Mouse (Mus musculus): ENCODE results near the gene Zmym4. TPM values are rescaled to one million over a fixed set of nuclear protein-coding genes. Genes with fewer than 3 reads are reported as not detected.

The Zmym4 gene
- polyA plus RNA-seq, 1 experiment from 2014 or later, result 31.5 TPM

- Histone ChIP-seq H3K36me3 (replicated peaks) (peaks cover 36% of the 10 kb centered on the region), H3K4me3 (no peak overlapping the region), H3K27me3 (replicated peaks) (no peaks in the 10 kb centered on the region), H3K27ac (no peak overlapping the region), H3K4me1 (no peaks in the 10 kb centered on the region), H3K4me2 (no peak overlapping the region), H3K9me3 (no peaks in the 10 kb centered on the region), H3K9ac (no peak overlapping the region)
- no peak for ATAC-seq (replicated peaks)
- WGBS, result 57% methylated on average over 1 of the region's 1 CpGs
These were observed 82.0 kb downstream of the Zmym4 start for GRCm38 (mm10) chr4:126885953-126886352.

DNA sequence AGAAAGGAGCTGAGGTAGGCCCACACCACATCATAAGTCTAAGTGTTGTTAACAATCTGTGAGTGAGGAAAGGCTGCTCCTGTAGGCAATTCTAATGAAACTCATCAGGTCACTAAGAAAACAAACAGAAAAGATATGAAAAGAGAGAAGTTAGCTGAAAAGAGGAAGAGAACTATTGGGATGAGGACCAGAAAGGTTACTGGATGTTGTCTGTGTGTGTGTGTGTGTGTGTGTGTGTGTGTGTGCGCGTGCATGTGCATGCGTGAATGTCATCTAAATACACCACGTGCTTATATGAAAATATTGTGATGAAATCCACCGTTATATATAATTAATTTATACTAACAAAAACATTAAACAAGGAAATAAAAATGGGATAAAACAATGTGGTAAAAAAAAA lies 84.3 kb downstream of the Zmym4 start:
- Histone ChIP-seq H3K4me1 (no peaks in the 10 kb centered on the region), H3K4me3 (no peak overlapping the region), H3K9ac (no peak overlapping the region), H3K27me3 (replicated peaks) (no peaks in the 10 kb centered on the region), H3K4me2 (no peak overlapping the region), H3K9me3 (no peaks in the 10 kb centered on the region), H3K36me3 (replicated peaks) (peaks cover 22% of the 10 kb centered on the region), H3K27ac (no peak overlapping the region)
- WGBS, result 97% methylated on average over 5 of the region's 5 CpGs
- no peak for ATAC-seq (replicated peaks)

DNA sequence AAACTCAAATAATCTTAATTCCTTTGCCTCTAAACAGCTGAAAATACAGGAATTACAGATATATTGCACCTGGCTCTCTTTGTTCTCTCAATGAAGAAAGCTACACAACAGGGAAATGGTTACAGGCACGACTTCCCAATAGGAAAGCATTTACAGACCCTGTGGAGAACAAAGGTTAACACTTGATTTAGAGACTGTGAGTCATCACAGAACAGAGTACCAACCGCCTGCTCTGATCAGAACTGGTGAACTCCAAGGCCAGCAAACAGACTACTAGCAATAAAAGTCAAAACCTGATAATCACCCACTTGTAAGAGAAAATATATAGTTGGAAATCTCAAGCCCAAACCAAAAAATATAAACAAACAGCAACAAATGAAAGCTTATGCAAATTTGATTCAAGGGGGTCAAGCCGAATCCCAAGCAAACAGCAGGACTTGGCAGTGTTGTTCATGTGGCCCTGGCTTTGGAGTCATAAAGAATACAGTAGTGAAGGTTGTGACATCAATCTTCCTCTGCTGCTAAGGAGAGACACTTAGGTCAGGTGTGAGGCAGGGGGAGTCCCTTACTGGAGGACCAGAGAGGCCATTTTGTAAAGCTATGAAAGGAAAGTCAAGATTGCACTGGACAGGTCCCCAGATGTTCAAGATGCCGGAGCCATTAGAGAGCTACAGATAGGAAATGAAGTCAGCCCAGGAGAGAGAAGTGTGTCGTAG lies 88.2 kb downstream of the Zmym4 start:
- Histone ChIP-seq H3K27ac (no peak overlapping the region), H3K4me2 (no peak overlapping the region), H3K36me3 (replicated peaks) (peaks cover 26% of the 10 kb centered on the region), H3K4me3 (no peak overlapping the region), H3K9ac (no peak overlapping the region), H3K4me1 (no peaks in the 10 kb centered on the region), H3K27me3 (replicated peaks) (no peaks in the 10 kb centered on the region), H3K9me3 (no peaks in the 10 kb centered on the region)
- 86% methylated on average over 5 of the region's 5 CpGs for WGBS
- no peak for ATAC-seq (replicated peaks)

DNA sequence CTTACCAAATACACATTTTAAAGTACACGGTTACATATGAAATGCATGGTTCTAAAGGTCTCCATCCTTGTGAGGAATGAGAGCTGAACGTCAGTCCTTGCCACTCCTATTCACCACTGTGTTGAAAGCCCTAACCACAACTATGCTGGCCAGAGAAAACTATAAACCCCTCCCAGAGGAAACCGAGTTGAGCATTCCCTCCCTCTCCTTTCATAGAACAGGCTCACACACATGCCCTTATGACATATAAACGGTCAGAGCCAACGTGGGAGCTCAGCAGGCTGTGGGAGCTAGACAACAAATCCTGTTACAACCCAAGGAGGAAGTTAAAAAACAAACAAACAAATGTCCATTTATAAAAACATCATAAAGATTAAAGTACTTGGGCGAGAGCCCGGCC lies 95.2 kb downstream of the Zmym4 start:
- 84% methylated on average over 7 of the region's 7 CpGs for WGBS
- H3K4me1 ChIP-seq, result no peaks in the 10 kb centered on the region

DNA sequence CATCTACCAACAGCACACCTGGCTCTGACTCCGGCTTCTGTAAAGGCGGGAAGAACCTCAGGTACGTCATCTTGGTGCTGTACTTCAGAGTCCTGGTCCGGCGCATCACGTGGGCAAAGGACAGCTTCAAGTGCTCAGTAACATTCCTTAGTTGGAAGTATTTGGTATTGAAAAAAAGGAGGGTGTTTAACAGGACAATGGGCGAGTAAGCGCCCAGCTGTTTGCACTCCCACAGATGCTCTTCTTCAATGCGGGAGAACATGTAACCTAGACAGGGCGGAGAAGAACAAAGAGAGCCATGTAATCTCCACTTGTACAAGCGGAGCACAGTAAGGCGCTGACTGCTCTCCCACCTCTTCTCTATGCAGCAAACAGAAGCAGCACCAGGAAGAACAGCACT lies 99.2 kb downstream of the Zmym4 start:
- Histone ChIP-seq H3K27me3 (replicated peaks) (no peaks in the 10 kb centered on the region), H3K9me3 (no peaks in the 10 kb centered on the region), H3K4me2 (no peak overlapping the region), H3K9ac (no peak overlapping the region), H3K27ac (no peak overlapping the region), H3K36me3 (replicated peaks) (peaks cover 21% of the 10 kb centered on the region), H3K4me3 (no peak overlapping the region), H3K4me1 (no peaks in the 10 kb centered on the region)
- WGBS, result 88% methylated on average over 12 of the region's 12 CpGs
- ATAC-seq (replicated peaks), result no peak

More for the DNA sequence above, 95.2 kb downstream of the Zmym4 start:
- Histone ChIP-seq H3K4me2 (no peak overlapping the region), H3K9me3 (no peaks in the 10 kb centered on the region), H3K9ac (no peak overlapping the region), H3K4me3 (no peak overlapping the region), H3K27me3 (replicated peaks) (no peaks in the 10 kb centered on the region), H3K36me3 (replicated peaks) (peaks cover 25% of the 10 kb centered on the region), H3K27ac (no peak overlapping the region)
- ATAC-seq (replicated peaks), result no peak

GRCm38 (mm10) chr4:126861514-126862266 lies 106.2 kb downstream of the Zmym4 start:
- Histone ChIP-seq H3K4me2 (no peak overlapping the region), H3K36me3 (replicated peaks) (peaks cover 31% of the 10 kb centered on the region), H3K9me3 (no peaks in the 10 kb centered on the region), H3K27me3 (replicated peaks) (no peaks in the 10 kb centered on the region), H3K4me1 (no peaks in the 10 kb centered on the region), H3K4me3 (no peak overlapping the region), H3K27ac (no peak overlapping the region), H3K9ac (no peak overlapping the region)
- WGBS, result 83% methylated on average over 11 of the region's 11 CpGs
- ATAC-seq (replicated peaks), result no peak

DNA sequence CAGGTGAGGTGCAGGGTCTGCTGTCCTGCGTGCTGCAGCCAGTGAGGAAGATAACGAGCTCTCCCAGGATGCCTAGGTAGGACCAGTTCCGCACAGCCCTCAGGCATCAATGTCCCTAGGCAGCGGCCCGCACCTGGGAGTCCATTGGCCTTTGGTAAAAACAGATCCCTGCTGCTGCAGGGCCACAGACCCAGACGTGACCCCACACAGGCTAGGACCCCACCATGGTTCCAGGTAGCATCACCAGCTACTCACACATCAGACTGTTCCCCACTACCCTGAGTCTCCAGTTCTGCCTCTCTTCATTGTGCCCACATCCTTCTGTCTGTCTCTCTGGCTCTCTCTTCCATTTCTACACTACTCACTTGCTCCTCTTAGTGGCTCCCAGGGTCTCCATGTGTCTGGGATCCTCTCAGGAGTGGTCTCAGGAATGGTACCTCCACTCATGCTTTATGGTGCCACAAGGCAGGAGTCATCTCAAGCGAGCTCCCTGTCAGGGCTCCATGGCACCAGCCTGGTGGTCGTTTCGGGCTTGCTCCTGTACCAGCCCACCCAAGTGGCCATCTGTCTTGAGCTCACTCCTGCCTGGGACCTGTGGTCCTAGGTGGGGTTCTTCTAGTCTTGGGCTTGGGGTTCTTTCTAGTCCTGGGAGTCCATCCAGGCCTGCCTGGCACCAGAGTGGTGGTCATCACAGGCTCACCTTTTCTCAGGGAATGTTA lies 107.5 kb downstream of the Zmym4 start:
- Histone ChIP-seq H3K36me3 (replicated peaks) (peaks cover 24% of the 10 kb centered on the region), H3K4me2 (no peak overlapping the region), H3K27ac (no peak overlapping the region), H3K9me3 (no peaks in the 10 kb centered on the region), H3K4me3 (no peak overlapping the region), H3K27me3 (replicated peaks) (no peaks in the 10 kb centered on the region), H3K4me1 (no peaks in the 10 kb centered on the region), H3K9ac (no peak overlapping the region)
- ATAC-seq (replicated peaks), result no peak
- WGBS, result 90% methylated on average over 9 of the region's 9 CpGs

GRCm38 (mm10) chr4:126852971-126853370 lies 115.0 kb downstream of the Zmym4 start:
- ATAC-seq (replicated peaks), result no peak
- WGBS, result 73% methylated on average over 11 of the region's 11 CpGs
- H3K27me3 ChIP-seq (replicated peaks), result no peaks in the 10 kb centered on the region
- no peak overlapping the region for H3K9ac ChIP-seq
- no peaks in the 10 kb centered on the region for H3K4me1 ChIP-seq
- H3K36me3 ChIP-seq (replicated peaks), result peaks cover 20% of the 10 kb centered on the region
- H3K4me3 ChIP-seq, result no peak overlapping the region
- no peak overlapping the region for H3K27ac ChIP-seq
- H3K9me3 ChIP-seq, result no peaks in the 10 kb centered on the region
- no peak overlapping the region for H3K4me2 ChIP-seq

DNA sequence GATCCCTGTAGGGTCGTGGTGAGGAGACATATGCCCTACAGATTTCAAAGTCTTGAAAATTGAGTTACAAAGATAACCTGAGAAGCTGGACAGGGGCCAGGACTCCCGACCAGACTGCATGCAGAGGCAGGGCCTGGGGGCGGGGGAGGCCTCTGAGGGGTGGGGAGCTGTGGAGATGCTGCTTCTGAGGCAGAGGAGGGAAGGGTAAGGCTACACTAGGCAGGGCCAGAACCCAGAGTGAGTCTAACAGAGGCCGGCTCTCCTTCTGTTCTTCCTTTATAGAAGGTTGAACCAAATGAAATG lies 117.2 kb downstream of the Zmym4 start:
- Histone ChIP-seq H3K27ac (0 out of 2 replicates have a peak overlapping the region, but pooled peaks have one; percentile 20), H3K36me3 (replicated peaks) (peaks cover 22% of the 10 kb centered on the region), H3K9ac (no peak overlapping the region), H3K27me3 (replicated peaks) (no peaks in the 10 kb centered on the region), H3K4me3 (no peak overlapping the region), H3K4me1 (no peaks in the 10 kb centered on the region), H3K4me2 (no peak overlapping the region), H3K9me3 (no peaks in the 10 kb centered on the region)
- no peak for ATAC-seq (replicated peaks)
- 73% methylated on average over 4 of the region's 4 CpGs for WGBS

DNA sequence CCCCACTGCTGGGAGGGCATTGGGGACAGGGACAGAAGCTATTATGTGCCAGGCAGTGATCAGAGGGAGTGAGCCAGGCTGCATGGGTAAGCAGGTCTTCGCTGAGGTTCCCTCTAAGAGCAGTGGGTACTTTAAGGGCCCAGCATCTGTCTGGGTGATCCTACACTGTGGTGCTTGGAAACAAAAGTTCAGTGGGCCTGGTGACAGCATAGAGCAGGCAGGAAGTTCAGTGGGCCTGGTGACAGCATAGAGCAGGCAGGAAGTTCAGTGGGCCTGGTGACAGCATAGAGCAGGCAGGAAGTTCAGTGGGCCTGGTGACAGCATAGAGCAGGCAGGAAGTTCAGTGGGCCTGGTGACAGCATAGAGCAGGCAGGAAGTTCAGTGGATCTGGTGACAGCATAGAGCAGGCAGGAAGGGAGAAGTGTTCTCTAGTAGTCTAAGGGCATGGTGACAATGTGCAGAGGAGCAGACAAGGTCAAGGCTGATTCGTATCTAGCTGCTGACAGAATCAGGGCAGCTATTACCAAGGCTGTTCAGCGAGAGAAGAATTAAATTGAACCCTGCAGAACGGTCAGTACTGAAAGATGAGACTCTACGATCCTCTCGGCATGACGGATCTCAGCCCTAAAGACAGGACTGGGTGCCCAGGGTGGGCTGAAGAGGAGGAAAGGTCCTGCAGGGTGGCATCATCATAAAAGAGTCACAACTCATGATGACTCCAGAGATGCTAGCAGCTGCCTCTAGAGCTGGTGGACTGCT lies 117.7 kb downstream of the Zmym4 start:
- Histone ChIP-seq H3K4me2 (no peak overlapping the region), H3K4me1 (no peaks in the 10 kb centered on the region), H3K9me3 (no peaks in the 10 kb centered on the region), H3K27ac (0 out of 2 replicates have a peak overlapping the region, but pooled peaks have one; percentile 20), H3K27me3 (replicated peaks) (no peaks in the 10 kb centered on the region), H3K4me3 (no peak overlapping the region), H3K9ac (no peak overlapping the region), H3K36me3 (replicated peaks) (peaks cover 22% of the 10 kb centered on the region)
- ATAC-seq (replicated peaks), result no peak
- WGBS, result 84% methylated on average over 7 of the region's 7 CpGs

DNA sequence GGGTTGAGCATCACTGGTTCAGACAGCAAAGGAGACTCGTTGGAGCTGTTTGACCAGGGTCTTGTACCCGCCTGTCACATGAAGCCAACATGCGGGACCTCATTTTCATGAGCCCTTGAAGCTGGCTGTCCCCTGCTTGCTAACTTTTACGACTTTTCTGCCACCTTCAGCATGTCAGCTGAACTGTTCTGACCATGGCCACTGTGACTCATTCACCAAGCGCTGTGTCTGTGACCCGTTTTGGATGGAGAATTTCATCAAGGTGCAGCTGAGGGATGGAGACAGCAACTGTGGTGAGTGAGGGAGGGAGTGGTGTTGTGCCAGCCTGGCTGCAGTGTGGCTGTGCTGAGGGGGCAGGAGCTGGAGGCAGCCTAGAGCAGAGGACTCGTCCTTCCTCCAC lies 121.0 kb downstream of the Zmym4 start:
- no peak for ATAC-seq (replicated peaks)
- no peak overlapping the region for H3K9ac ChIP-seq
- H3K27ac ChIP-seq, result no peak overlapping the region
- no peak overlapping the region for H3K4me2 ChIP-seq
- H3K9me3 ChIP-seq, result no peaks in the 10 kb centered on the region
- peaks cover 14% of the 10 kb centered on the region for H3K36me3 ChIP-seq (replicated peaks)
- H3K4me1 ChIP-seq, result no peaks in the 10 kb centered on the region
- no peaks in the 10 kb centered on the region for H3K27me3 ChIP-seq (replicated peaks)
- 60% methylated on average over 7 of the region's 7 CpGs for WGBS
- no peak overlapping the region for H3K4me3 ChIP-seq

GRCm38 (mm10) chr4:126845664-126846063 lies 122.3 kb downstream of the Zmym4 start:
- Histone ChIP-seq H3K9ac (no peak overlapping the region), H3K9me3 (no peaks in the 10 kb centered on the region), H3K4me1 (no peaks in the 10 kb centered on the region), H3K36me3 (replicated peaks) (peaks cover 14% of the 10 kb centered on the region), H3K27me3 (replicated peaks) (no peaks in the 10 kb centered on the region), H3K4me3 (no peak overlapping the region), H3K4me2 (no peak overlapping the region), H3K27ac (no peak overlapping the region)
- 73% methylated on average over 4 of the region's 4 CpGs for WGBS
- ATAC-seq (replicated peaks), result no peak
